Mouse (Mus musculus) midbrain, embryonic 12.5 days (tissue): Measurements from ENCODE around the gene Gpr3. TPM values are rescaled to one million over a fixed set of nuclear protein-coding genes. Genes with fewer than 3 reads are reported as not detected.

Source experiments
- ATAC-seq: fragments of 200-750 bp; cut with Nextera tagmentation; 2 replicates; pipeline ENCODE4 v1.8.0; 2017; ENCODE audit warnings: low read depth, moderate TSS enrichment, moderate library complexity; ENCODE audit not compliant: low FRiP score
- H3K27ac ChIP-seq: fragments of 300-500 bp; sonication (generic); replicated peaks from 2 replicates; pipeline ENCODE4 v1.5.1; 2016; ENCODE audit warnings: mild to moderate bottlenecking
- H3K27me3 ChIP-seq: fragments of 300-500 bp; sonication (generic); 2 replicates; pipeline ENCODE4 v1.6.1; 2016; ENCODE audit warnings: mild to moderate bottlenecking
- H3K36me3 ChIP-seq: fragments of 300-500 bp; sonication (generic); 2 replicates; pipeline ENCODE4 v1.6.1; 2016
- H3K4me1 ChIP-seq: fragments of 300-500 bp; sonication (generic); 2 replicates; pipeline ENCODE4 v1.6.1; 2016
- H3K4me2 ChIP-seq: fragments of 300-500 bp; sonication (generic); replicated peaks from 2 replicates; pipeline ENCODE4 v1.6.1; 2016; ENCODE audit warnings: mild to moderate bottlenecking, moderate library complexity
- H3K4me3 ChIP-seq: fragments of 300-500 bp; sonication (generic); 2 replicates; pipeline ENCODE4 v1.5.1; 2016; ENCODE audit warnings: mild to moderate bottlenecking
- H3K9ac ChIP-seq: fragments of 300-500 bp; sonication (generic); replicated peaks from 2 replicates; pipeline ENCODE4 v1.6.1; 2016; ENCODE audit warnings: mild to moderate bottlenecking, moderate library complexity
- H3K9me3 ChIP-seq: fragments of 300-500 bp; sonication (generic); 2 replicates; pipeline ENCODE4 v1.6.1; 2016; ENCODE audit warnings: mild to moderate bottlenecking
- WGBS: fragments of 180-500 bp; shearing (Covaris S2); methylation state at CpG from one replicate; pipeline ENCODE4 v1.1.7; 2016; 5-methylcytosine and 5-hydroxymethylcytosine counted together
- polyA plus RNA-seq: library from polyadenylated mRNA; unstranded; fragments of >200 nt; fragmentation: Nextera tagmentation; extraction: Ambion mirVana; gene quantifications from 2 replicates; pipeline ENCODE4 v1.2.1, GENCODE M21; 2016

Gpr3 gene
- polyA plus RNA-seq, 1 experiment from 2014 or later: 0.40 TPM

DNA sequence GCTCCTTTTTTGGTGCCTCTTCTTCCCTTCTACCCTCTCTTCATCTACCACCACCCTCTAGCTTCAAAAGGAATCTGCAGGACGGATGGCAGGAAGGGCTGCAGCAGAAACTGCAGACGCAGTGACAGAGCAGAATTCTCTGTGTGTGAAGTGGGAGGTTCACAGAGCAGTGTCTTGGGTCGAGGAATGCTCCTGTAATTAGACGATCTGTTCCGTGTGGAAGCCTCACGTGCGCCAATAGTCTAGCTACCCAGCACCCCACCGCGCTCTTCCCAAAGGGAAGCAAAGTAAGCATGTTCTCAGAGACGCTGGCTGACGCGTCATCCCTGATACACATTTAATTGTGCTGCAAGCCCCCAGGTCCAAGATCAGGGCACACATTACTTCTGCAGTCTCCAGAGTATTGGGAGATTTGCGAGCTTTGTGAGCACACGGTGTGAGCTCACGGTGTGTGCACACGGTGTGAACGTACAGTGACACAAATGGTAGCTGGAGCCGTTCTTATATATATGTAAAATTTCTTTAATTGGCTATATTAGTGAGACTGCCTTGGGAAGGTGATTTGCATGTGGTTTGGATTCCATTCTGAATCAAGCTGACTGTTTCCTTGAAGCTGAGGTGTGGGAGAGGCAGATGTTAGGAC lies 35.5 kb downstream of the Gpr3 start:
- no peaks in the 10 kb centered on the region for H3K9me3 ChIP-seq
- ATAC-seq: no peak
- no peak overlapping the region for H3K4me3 ChIP-seq
- H3K4me2 ChIP-seq: no peak overlapping the region
- peak overlapping the region; percentile 70 for H3K27ac ChIP-seq
- no peak overlapping the region for H3K9ac ChIP-seq
- peaks cover 6% of the 10 kb centered on the region; the same call in 1 of the 2 replicates for H3K36me3 ChIP-seq
- no peaks in the 10 kb centered on the region for H3K27me3 ChIP-seq
- H3K4me1 ChIP-seq: peaks cover 19% of the 10 kb centered on the region
- WGBS: 70% methylated on average over 18 of the region's 18 CpGs

DNA sequence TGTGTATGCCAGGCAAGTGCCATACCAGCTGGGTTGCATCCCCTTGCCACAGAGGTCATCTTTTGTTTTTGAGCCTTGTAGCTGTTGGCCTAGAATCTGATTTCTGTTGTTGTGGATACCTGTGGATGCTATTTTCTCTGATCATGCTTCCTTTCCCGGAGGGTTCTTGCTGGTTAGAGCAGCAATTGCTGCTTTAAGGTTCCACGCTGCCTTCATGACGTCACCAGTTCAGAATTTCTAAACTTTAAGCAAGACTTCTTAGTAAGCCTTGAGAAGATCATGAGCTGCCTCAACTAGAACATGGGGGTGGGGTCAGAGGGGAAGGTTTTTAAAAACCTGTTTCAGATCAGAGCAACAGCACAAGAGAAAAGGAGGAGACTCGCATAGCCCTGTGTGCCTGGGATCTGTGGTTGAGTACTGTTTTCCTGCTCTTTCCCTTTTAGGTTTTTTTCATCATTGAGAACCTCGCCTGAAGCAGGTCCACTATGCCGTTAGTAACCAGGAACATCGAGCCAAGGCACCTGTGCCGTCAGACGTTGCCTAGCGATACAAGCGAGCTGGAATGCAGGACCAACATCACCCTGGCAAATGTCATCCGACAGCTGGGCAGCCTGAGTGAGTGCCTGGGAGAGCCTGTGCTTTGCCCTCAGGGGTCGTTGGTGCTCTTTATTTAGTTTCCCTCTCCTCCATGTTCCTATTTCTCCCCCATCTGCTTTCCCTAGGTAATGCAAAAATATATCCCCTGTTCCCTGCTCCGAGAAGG lies 36.2 kb downstream of the Gpr3 start:
- 62% methylated on average over 14 of the region's 14 CpGs for WGBS
- Histone ChIP-seq H3K4me2 (no peak overlapping the region), H3K9ac (no peak overlapping the region), H3K4me3 (no peak overlapping the region), H3K4me1 (peaks cover 19% of the 10 kb centered on the region), H3K36me3 (peaks cover 6% of the 10 kb centered on the region; the same call in 1 of the 2 replicates), H3K9me3 (no peaks in the 10 kb centered on the region), H3K27me3 (no peaks in the 10 kb centered on the region), H3K27ac (peak overlapping the region; percentile 70)
- no peak for ATAC-seq

DNA sequence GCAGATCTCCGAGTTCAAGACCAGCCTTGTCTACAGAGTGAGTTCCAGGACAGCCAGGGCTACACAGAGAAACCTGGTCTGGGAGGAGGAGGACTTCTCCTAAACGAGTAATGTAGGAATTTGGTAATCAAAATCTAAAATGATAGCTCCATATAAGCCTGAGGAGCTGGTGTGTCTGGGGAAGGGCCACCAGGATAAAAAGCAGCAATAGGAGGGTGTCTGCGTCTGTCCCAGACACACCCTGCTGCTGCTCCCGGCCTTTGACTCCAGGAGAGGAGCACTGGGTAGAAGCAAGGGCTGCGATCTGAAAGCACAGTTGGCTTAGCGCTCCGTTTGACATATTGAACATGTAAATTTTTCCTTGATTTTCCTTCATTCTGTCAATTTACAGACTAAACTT lies 37.1 kb downstream of the Gpr3 start:
- Histone ChIP-seq H3K27ac (no peak overlapping the region), H3K27me3 (no peaks in the 10 kb centered on the region), H3K4me3 (no peak overlapping the region), H3K9me3 (no peaks in the 10 kb centered on the region), H3K4me2 (no peak overlapping the region), H3K9ac (no peak overlapping the region), H3K36me3 (peaks cover 6% of the 10 kb centered on the region; the same call in 1 of the 2 replicates), H3K4me1 (peaks cover 19% of the 10 kb centered on the region)
- WGBS: 81% methylated on average over 7 of the region's 7 CpGs
- ATAC-seq: no peak

DNA sequence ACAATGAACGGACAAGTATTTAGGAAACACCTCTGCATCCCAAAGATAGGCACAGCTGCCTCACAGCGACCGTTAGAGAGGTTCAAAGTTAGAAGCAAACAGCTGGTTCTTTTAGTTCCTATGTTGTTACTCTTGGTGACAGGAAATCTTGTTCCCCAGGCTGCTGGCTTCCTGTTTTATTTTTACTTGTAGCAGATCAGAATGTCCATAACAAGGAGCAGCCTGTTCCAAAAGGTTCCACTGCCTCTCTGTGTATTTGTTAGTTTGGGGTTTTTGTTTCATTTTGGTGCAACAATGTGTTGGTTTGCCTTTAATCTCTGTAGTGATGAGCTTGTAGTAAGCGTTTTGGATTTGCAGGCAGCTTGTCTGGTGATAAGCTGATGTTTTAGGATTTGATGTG lies 38.0 kb downstream of the Gpr3 start:
- peaks cover 6% of the 10 kb centered on the region; the same call in 1 of the 2 replicates for H3K36me3 ChIP-seq
- H3K27me3 ChIP-seq: no peaks in the 10 kb centered on the region
- H3K4me2 ChIP-seq: no peak overlapping the region
- no peak overlapping the region for H3K27ac ChIP-seq
- no peak overlapping the region for H3K9ac ChIP-seq
- WGBS: 82% methylated on average over 4 of the region's 4 CpGs
- ATAC-seq: no peak
- H3K4me3 ChIP-seq: no peak overlapping the region
- H3K9me3 ChIP-seq: no peaks in the 10 kb centered on the region
- H3K4me1 ChIP-seq: peaks cover 19% of the 10 kb centered on the region

DNA sequence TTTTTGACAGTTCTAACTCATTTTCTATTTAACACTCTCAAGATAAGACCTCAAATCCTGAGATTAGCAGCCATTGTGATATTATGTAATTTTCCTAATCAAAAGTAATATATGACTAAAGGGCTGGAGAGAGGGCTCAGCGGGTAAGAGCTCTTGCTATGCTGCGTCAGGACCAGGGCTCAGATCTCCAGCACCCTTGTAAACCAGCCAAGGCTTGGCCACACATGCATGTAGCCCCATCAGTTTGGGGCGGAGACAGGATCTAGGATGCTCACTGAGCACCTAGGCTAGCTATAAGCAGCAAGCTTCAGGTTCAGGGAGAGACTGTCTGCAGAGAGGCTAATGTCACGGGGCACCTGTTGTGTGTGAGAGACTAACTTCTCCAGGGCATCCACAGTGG lies 39.9 kb downstream of the Gpr3 start:
- Histone ChIP-seq H3K36me3 (no peaks in the 10 kb centered on the region), H3K27me3 (no peaks in the 10 kb centered on the region), H3K27ac (no peak overlapping the region), H3K9ac (no peak overlapping the region), H3K4me1 (peaks cover 19% of the 10 kb centered on the region), H3K4me3 (no peak overlapping the region), H3K9me3 (no peaks in the 10 kb centered on the region), H3K4me2 (no peak overlapping the region)
- no peak for ATAC-seq
- 91% methylated on average over 4 of the region's 4 CpGs for WGBS

DNA sequence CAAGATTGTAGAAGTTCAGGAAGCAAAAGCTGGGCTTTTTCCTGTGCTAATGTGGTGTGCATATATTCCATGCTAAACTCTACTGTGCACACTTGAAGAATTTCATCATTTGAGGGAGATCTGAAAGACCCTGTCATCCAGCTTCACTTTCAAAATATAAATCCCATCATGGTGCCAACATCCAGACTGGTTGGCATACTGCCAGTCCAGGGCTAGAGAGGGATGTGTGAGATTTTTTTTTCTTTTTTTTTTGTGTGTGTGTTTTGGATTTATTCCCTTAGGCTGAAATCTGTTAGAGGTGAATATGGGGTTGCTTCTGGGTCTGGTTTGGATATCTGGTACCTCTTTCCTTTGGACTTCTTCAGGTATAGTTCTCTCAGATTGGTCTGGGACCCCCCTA lies 41.7 kb downstream of the Gpr3 start:
- H3K36me3 ChIP-seq: no peaks in the 10 kb centered on the region
- H3K4me2 ChIP-seq: no peak overlapping the region
- 0 out of 2 replicates have a peak, but pooled peaks cover 4% of the 10 kb centered on the region for H3K4me1 ChIP-seq
- no peak overlapping the region for H3K9ac ChIP-seq
- H3K9me3 ChIP-seq: no peaks in the 10 kb centered on the region
- H3K27ac ChIP-seq: no peak overlapping the region
- no peak for ATAC-seq
- no peak overlapping the region for H3K4me3 ChIP-seq
- H3K27me3 ChIP-seq: no peaks in the 10 kb centered on the region

DNA sequence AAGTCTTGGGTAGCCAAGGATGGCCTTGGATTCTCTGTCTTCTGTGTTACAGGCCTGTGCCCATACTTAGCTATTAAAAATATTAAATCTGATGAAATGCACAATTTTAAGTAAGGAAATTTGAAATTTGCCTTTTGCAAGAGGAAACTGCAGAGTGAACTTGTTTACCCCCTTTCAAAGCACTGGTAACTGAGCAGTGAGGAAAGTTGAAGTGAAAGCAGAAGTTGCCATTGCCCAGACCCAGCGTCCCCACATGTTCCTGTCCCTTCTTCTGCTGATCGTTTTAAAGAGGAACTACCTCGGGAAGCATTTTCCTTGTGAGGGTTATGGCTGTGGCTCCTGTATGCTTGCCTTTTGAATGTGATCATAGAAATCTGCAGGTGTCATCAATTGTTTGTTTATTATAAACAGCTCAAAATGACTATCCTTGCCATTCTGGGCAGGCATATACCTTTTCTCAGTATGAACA lies 42.2 kb downstream of the Gpr3 start:
- 82% methylated on average over 3 of the region's 3 CpGs for WGBS
- ATAC-seq: no peak
- no peak overlapping the region for H3K27ac ChIP-seq

DNA sequence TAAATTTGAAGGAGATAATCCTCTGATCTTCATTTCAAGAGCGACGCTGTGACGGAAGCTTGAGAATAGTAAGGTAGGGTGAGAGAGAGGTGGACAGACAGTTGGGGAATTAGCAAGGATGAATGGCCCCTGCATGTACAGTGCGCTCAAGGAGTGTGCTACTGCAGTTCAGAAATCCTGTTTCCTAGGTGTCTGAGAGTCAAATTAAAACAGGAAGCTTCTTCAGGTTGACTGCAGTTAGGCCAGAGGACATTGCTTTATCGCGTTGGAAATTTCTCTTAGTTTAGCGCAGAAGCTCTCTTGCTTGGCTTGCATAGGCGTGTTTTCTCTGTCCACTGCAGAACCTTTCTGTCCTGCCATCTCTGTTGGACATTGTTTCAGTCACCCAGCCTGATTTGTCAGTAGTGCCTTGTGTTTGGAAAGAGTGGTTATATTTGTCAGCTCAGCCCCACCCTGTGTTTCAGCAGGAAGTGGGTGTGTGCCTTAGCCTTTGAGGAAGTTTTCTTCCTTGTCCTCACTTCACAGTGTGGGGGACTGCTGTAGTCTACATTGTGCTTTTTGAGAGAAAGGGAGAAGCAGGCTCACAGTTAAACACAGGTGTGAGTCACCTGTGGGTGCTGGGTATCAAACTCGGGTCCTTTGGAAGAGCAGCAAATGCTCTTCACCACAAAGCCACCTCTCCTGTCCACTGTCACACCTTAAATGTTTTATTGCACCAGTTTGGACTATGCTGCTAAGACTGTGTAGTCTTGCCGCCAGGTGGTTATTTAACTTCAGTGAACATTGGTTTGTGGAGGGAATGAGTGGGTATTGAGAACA lies 42.9 kb downstream of the Gpr3 start:
- H3K27me3 ChIP-seq: no peaks in the 10 kb centered on the region
- no peaks in the 10 kb centered on the region for H3K36me3 ChIP-seq
- H3K4me3 ChIP-seq: no peak overlapping the region
- H3K9ac ChIP-seq: no peak overlapping the region
- no peak overlapping the region for H3K27ac ChIP-seq
- no peak for ATAC-seq
- no peaks in the 10 kb centered on the region for H3K4me1 ChIP-seq
- no peaks in the 10 kb centered on the region for H3K9me3 ChIP-seq
- H3K4me2 ChIP-seq: no peak overlapping the region
- 91% methylated on average over 10 of the region's 10 CpGs for WGBS

More for the DNA sequence above, 42.2 kb downstream of the Gpr3 start:
- Histone ChIP-seq H3K4me1 (no peaks in the 10 kb centered on the region), H3K9ac (no peak overlapping the region), H3K4me2 (no peak overlapping the region), H3K36me3 (no peaks in the 10 kb centered on the region), H3K9me3 (no peaks in the 10 kb centered on the region), H3K4me3 (no peak overlapping the region), H3K27me3 (no peaks in the 10 kb centered on the region)

DNA sequence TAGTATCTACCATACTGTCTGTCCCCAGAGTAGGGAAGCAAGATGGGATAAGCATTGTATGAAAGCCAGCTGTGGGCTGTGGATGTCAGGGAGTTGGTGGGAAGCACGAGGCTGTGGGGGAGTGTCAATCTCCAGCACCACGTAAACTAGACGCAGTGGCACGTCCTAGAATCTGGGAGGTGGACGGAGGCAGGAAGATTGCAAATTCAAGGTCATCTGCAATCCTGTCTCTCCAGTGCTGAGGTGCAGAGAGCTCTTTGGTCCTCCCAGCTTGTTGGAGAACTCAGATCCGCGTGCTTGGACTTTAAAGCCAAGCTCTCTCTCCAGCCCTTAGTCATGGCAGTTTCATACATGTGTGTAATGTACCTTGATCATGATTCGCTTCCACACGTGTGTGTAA lies 45.6 kb downstream of the Gpr3 start:
- Histone ChIP-seq H3K4me2 (no peak overlapping the region), H3K9me3 (no peaks in the 10 kb centered on the region), H3K36me3 (no peaks in the 10 kb centered on the region), H3K4me3 (no peak overlapping the region), H3K27me3 (no peaks in the 10 kb centered on the region), H3K4me1 (no peaks in the 10 kb centered on the region), H3K27ac (no peak overlapping the region), H3K9ac (no peak overlapping the region)
- 97% methylated on average over 9 of the region's 9 CpGs for WGBS
- ATAC-seq: no peak

DNA sequence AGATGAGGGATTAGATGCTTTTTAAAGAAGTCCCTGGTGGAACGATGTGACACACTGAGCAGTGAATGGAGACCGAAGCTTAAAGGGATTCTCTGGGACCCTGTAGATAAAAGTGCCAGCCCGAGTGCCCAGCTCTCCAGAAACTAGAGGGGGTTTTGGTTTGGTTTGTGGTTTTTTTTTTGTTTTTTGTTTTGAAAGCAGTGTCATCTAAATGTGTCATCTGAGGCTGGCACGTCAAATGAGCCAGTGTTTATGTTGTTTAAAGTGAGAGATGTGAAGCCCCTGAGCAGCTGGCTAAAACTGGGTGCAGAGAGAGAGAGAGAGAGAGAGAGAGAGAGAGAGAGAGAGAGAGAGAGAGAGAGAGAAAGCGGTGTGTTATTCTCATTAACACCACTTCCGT lies 50.1 kb downstream of the Gpr3 start:
- ATAC-seq: no peak
- no peaks in the 10 kb centered on the region for H3K27me3 ChIP-seq
- no peak overlapping the region for H3K9ac ChIP-seq
- no peak overlapping the region for H3K4me2 ChIP-seq
- H3K4me1 ChIP-seq: peaks cover 7% of the 10 kb centered on the region; the same call in 1 of the 2 replicates
- no peak overlapping the region for H3K4me3 ChIP-seq
- no peaks in the 10 kb centered on the region for H3K36me3 ChIP-seq
- H3K27ac ChIP-seq: no peak overlapping the region
- H3K9me3 ChIP-seq: no peaks in the 10 kb centered on the region
- whole genome bisulfite sequencing: 74% methylated on average over 6 of the region's 6 CpGs

DNA sequence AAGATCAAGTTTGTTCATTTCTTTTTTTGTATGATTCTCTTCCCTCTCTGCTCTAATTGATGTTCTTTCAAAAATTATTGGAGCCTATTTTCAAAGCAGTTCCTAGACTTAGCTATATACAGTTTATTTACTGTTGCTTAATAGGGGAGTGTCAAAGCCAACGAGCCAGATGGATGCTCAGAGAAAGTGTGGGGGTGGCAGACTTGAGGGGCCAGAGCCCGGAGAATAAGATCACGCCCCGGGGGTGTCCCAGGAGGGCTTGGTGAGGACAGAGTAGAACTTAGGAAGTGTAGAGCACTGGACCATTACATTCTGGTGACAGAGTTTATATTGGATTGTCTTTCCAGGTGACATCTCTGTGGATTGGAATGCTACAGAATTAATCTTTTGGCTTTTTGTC lies 51.5 kb downstream of the Gpr3 start:
- ATAC-seq: no peak
- no peak overlapping the region for H3K27ac ChIP-seq
- WGBS: 81% methylated on average over 4 of the region's 4 CpGs
- no peaks in the 10 kb centered on the region for H3K36me3 ChIP-seq
- no peak overlapping the region for H3K4me2 ChIP-seq
- no peaks in the 10 kb centered on the region for H3K9me3 ChIP-seq
- peaks cover 7% of the 10 kb centered on the region; the same call in 1 of the 2 replicates for H3K4me1 ChIP-seq
- no peak overlapping the region for H3K4me3 ChIP-seq
- no peak overlapping the region for H3K9ac ChIP-seq
- H3K27me3 ChIP-seq: no peaks in the 10 kb centered on the region

DNA sequence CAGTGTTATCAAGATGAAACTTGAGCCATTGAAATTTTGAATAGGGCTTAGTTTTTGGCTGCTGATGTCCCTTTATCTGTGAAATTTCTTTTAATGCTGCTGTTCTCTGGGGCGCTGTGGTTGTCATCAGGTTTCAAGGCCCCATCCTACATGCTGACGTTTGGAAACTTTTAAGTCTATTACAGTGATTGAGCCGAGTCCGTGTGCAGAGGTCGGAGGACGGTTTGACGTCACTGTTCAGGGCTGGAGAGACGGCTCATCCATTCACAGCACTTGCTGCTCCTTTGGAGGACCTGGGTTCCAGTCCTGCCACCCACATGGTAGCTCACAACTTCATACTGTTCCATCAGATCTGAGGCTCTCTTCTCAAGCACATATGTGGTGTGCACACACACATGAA lies 52.1 kb downstream of the Gpr3 start:
- 77% methylated on average over 8 of the region's 8 CpGs for WGBS
- no peak overlapping the region for H3K4me3 ChIP-seq
- H3K4me1 ChIP-seq: peaks cover 7% of the 10 kb centered on the region; the same call in 1 of the 2 replicates
- no peak overlapping the region for H3K9ac ChIP-seq
- no peaks in the 10 kb centered on the region for H3K27me3 ChIP-seq
- H3K27ac ChIP-seq: no peak overlapping the region
- H3K36me3 ChIP-seq: no peaks in the 10 kb centered on the region
- no peak overlapping the region for H3K4me2 ChIP-seq
- H3K9me3 ChIP-seq: no peaks in the 10 kb centered on the region
- no peak for ATAC-seq
